Mouse (Mus musculus) forebrain, embryonic 12.5 days (tissue): ENCODE data around the gene Pawr. TPM values are rescaled to one million over a fixed set of nuclear protein-coding genes. Genes with fewer than 3 reads are reported as not detected.

Experiments
- ATAC-seq: fragments of 200-750 bp; cut with Nextera tagmentation; 2 replicates; pipeline ENCODE4 v1.8.0; 2017; ENCODE audit warnings: moderate TSS enrichment; ENCODE audit not compliant: low FRiP score
- H3K27ac ChIP-seq: fragments of 300-500 bp; sonication (generic); 2 replicates; pipeline ENCODE4 v1.5.1; 2016; ENCODE audit warnings: mild to moderate bottlenecking
- H3K27me3 ChIP-seq: fragments of 300-500 bp; sonication (generic); 2 replicates; pipeline ENCODE4 v1.6.1; 2016; ENCODE audit warnings: mild to moderate bottlenecking
- H3K36me3 ChIP-seq: fragments of 300-500 bp; sonication (generic); replicated peaks from 2 replicates; pipeline ENCODE4 v1.6.1; 2016; ENCODE audit warnings: mild to moderate bottlenecking
- H3K4me1 ChIP-seq: fragments of 300-500 bp; sonication (generic); 2 replicates; pipeline ENCODE4 v1.6.1; 2016
- H3K4me2 ChIP-seq: fragments of 300-500 bp; sonication (generic); 2 replicates; pipeline ENCODE4 v1.6.1; 2016; ENCODE audit warnings: mild to moderate bottlenecking, moderate library complexity
- H3K4me3 ChIP-seq: fragments of 300-500 bp; sonication (generic); replicated peaks from 2 replicates; pipeline ENCODE4 v1.5.1; 2016; ENCODE audit warnings: mild to moderate bottlenecking
- H3K9ac ChIP-seq: fragments of 300-500 bp; sonication (generic); 2 replicates; pipeline ENCODE4 v1.6.1; 2016; ENCODE audit warnings: mild to moderate bottlenecking
- H3K9me3 ChIP-seq: fragments of 300-500 bp; sonication (generic); 2 replicates; pipeline ENCODE4 v1.6.1; 2016
- WGBS: fragments of 180-500 bp; shearing (Covaris S2); methylation state at CpG from one replicate; pipeline ENCODE4 v1.1.7; 2016; 5-methylcytosine and 5-hydroxymethylcytosine counted together
- polyA plus RNA-seq: library from polyadenylated mRNA; unstranded; fragments of >200 nt; fragmentation: Nextera tagmentation; extraction: Ambion mirVana; gene quantifications from 2 replicates; pipeline ENCODE4 v1.2.1, GENCODE M21; 2016

Pawr gene
- polyA plus RNA-seq, 1 experiment from 2014 or later = 13.3 TPM

GRCm38 (mm10) chr10:108294766-108295165 is 37.2 kb upstream of the Pawr start:
- H3K9me3 ChIP-seq = no peaks in the 10 kb centered on the region
- no peaks in the 10 kb centered on the region for H3K36me3 ChIP-seq
- no peak overlapping the region for H3K9ac ChIP-seq
- H3K4me2 ChIP-seq = no peak overlapping the region
- H3K4me3 ChIP-seq = no peak overlapping the region
- no peak for ATAC-seq
- 83% methylated on average over 7 of the region's 7 CpGs for WGBS
- H3K27ac ChIP-seq = no peak overlapping the region
- H3K4me1 ChIP-seq = no peaks in the 10 kb centered on the region
- no peaks in the 10 kb centered on the region for H3K27me3 ChIP-seq

- H3K4me2 ChIP-seq = no peak overlapping the region
- no peaks in the 10 kb centered on the region for H3K4me1 ChIP-seq
- no peaks in the 10 kb centered on the region for H3K36me3 ChIP-seq
- H3K9ac ChIP-seq = no peak overlapping the region
- no peak for ATAC-seq
- no peaks in the 10 kb centered on the region for H3K9me3 ChIP-seq
- WGBS = 84% methylated on average over 7 of the region's 7 CpGs
- no peak overlapping the region for H3K27ac ChIP-seq
- no peaks in the 10 kb centered on the region for H3K27me3 ChIP-seq
- H3K4me3 ChIP-seq = no peak overlapping the region
Observed at GRCm38 (mm10) chr10:108296446-108296845, 35.5 kb upstream of the Pawr start.

GRCm38 (mm10) chr10:108298261-108298660 is 33.7 kb upstream of the Pawr start:
- Histone ChIP-seq H3K27me3 (no peaks in the 10 kb centered on the region), H3K4me3 (no peak overlapping the region), H3K9me3 (no peaks in the 10 kb centered on the region), H3K4me2 (no peak overlapping the region), H3K36me3 (no peaks in the 10 kb centered on the region), H3K9ac (no peak overlapping the region), H3K4me1 (no peaks in the 10 kb centered on the region), H3K27ac (no peak overlapping the region)
- ATAC-seq = no peak
- 96% methylated on average over 13 of the region's 13 CpGs for WGBS

- Histone ChIP-seq H3K27me3 (no peaks in the 10 kb centered on the region), H3K4me1 (no peaks in the 10 kb centered on the region), H3K4me3 (no peak overlapping the region), H3K36me3 (no peaks in the 10 kb centered on the region), H3K9me3 (no peaks in the 10 kb centered on the region), H3K27ac (no peak overlapping the region), H3K9ac (no peak overlapping the region), H3K4me2 (no peak overlapping the region)
- no peak for ATAC-seq
- WGBS = 83% methylated on average over 16 of the region's 17 CpGs
Observed at GRCm38 (mm10) chr10:108298841-108299545, 32.9 kb upstream of the Pawr start.

GRCm38 (mm10) chr10:108299828-108300227 is 32.1 kb upstream of the Pawr start:
- no peaks in the 10 kb centered on the region for H3K9me3 ChIP-seq
- WGBS = 83% methylated on average over 11 of the region's 11 CpGs
- no peak for ATAC-seq
- no peak overlapping the region for H3K4me2 ChIP-seq
- H3K36me3 ChIP-seq = no peaks in the 10 kb centered on the region
- H3K4me1 ChIP-seq = no peaks in the 10 kb centered on the region
- H3K9ac ChIP-seq = no peak overlapping the region
- no peak overlapping the region for H3K4me3 ChIP-seq
- no peaks in the 10 kb centered on the region for H3K27me3 ChIP-seq
- no peak overlapping the region for H3K27ac ChIP-seq

DNA sequence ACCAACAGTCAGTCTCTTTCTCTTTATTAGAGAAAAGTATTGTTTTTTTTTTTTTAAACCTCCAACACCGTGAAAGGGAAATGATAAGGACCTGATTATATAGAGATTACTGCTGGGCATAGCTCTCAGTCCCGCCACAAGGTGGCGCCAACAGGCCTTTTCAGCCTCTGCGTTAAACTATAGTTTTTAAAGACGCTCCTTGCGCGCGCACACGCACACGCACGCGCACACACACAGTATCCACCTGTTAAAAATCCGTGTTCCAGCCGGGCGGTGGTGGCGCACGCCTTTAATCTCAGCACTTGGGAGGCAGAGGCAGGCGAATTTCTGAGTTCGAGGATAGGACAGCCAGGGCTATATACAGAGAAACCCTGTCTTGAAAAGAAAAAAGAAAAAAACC is 31.1 kb upstream of the Pawr start:
- Histone ChIP-seq H3K9me3 (no peaks in the 10 kb centered on the region), H3K27ac (no peak overlapping the region), H3K27me3 (no peaks in the 10 kb centered on the region), H3K4me2 (peak overlapping the region; percentile 38), H3K36me3 (no peaks in the 10 kb centered on the region), H3K9ac (no peak overlapping the region), H3K4me3 (peak overlapping the region; percentile 14; the same call in 1 of the 2 replicates), H3K4me1 (no peaks in the 10 kb centered on the region)
- peak; percentile 68 for ATAC-seq
- WGBS = 14% methylated on average over 19 of the region's 19 CpGs

GRCm38 (mm10) chr10:108307772-108308171 is 24.1 kb upstream of the Pawr start:
- no peaks in the 10 kb centered on the region for H3K9me3 ChIP-seq
- H3K27me3 ChIP-seq = no peaks in the 10 kb centered on the region
- no peak overlapping the region for H3K4me2 ChIP-seq
- 70% methylated on average over 11 of the region's 11 CpGs for WGBS
- H3K9ac ChIP-seq = no peak overlapping the region
- H3K36me3 ChIP-seq = no peaks in the 10 kb centered on the region
- H3K4me1 ChIP-seq = no peaks in the 10 kb centered on the region
- H3K4me3 ChIP-seq = no peak overlapping the region
- no peak for ATAC-seq
- H3K27ac ChIP-seq = no peak overlapping the region

DNA sequence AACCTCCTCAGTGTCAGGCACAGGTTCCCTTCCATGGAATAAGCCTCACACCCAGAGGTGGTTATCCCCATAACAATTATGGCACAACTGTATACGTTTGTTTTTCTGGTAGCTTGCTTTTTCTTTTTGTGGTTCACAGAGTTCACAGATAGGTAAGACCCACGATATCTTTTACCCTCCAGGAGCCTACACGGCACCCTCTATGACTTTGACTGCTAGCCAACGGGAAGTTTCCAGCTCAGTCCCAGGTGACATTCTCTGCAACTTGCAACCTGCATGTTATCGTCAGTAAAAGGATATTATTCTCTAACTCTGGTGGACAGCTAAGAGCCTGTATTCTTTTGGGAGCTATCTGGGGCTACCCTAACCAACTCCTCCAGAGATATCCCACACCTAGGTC is 21.7 kb upstream of the Pawr start:
- 85% methylated on average over 5 of the region's 5 CpGs for WGBS

GRCm38 (mm10) chr10:108311396-108311795 is 20.5 kb upstream of the Pawr start:
- H3K27ac ChIP-seq = no peak overlapping the region
- WGBS = 85% methylated on average over 3 of the region's 3 CpGs
- no peak overlapping the region for H3K4me2 ChIP-seq
- H3K4me3 ChIP-seq = no peak overlapping the region
- no peaks in the 10 kb centered on the region for H3K27me3 ChIP-seq
- no peak for ATAC-seq
- no peaks in the 10 kb centered on the region for H3K4me1 ChIP-seq
- H3K36me3 ChIP-seq = no peaks in the 10 kb centered on the region
- no peak overlapping the region for H3K9ac ChIP-seq
- H3K9me3 ChIP-seq = no peaks in the 10 kb centered on the region

More for the DNA sequence above, 21.7 kb upstream of the Pawr start:
- Histone ChIP-seq H3K9me3 (no peaks in the 10 kb centered on the region), H3K9ac (no peak overlapping the region), H3K27ac (no peak overlapping the region), H3K4me1 (no peaks in the 10 kb centered on the region), H3K4me3 (no peak overlapping the region), H3K36me3 (no peaks in the 10 kb centered on the region), H3K27me3 (no peaks in the 10 kb centered on the region), H3K4me2 (no peak overlapping the region)
- ATAC-seq = no peak

GRCm38 (mm10) chr10:108313845-108314244 is 18.1 kb upstream of the Pawr start:
- no peaks in the 10 kb centered on the region for H3K9me3 ChIP-seq
- H3K4me1 ChIP-seq = no peaks in the 10 kb centered on the region
- H3K36me3 ChIP-seq = no peaks in the 10 kb centered on the region
- H3K27me3 ChIP-seq = no peaks in the 10 kb centered on the region
- no peak for ATAC-seq
- no peak overlapping the region for H3K4me3 ChIP-seq
- 76% methylated on average over 6 of the region's 6 CpGs for WGBS
- no peak overlapping the region for H3K9ac ChIP-seq
- H3K27ac ChIP-seq = no peak overlapping the region
- H3K4me2 ChIP-seq = no peak overlapping the region

- 90% methylated on average over 8 of the region's 8 CpGs for WGBS
- Histone ChIP-seq H3K27me3 (no peaks in the 10 kb centered on the region), H3K4me3 (no peak overlapping the region), H3K27ac (no peak overlapping the region), H3K9ac (no peak overlapping the region), H3K4me1 (no peaks in the 10 kb centered on the region), H3K4me2 (no peak overlapping the region), H3K9me3 (no peaks in the 10 kb centered on the region), H3K36me3 (no peaks in the 10 kb centered on the region)
- no peak for ATAC-seq
Observed at GRCm38 (mm10) chr10:108314396-108314795, 17.5 kb upstream of the Pawr start.

DNA sequence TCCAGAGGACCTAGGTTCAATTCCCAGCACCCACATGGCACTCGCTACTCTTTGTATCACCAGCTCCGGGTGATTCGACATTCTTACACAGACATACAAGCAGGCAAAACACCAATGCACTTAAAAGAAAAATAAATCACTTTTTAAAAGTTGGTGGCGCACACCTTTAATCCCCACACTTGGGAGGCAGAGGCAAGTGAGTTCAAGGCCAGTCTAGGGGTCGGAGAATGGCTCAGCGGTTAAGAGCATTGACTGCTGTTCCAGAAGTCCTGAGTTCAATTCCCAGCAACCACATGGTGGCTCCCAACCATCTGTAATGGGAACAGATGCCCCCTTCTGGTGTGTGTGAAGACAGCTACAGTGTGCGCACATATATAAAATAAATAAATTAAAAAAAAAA is 16.7 kb upstream of the Pawr start:
- 97% methylated on average over 7 of the region's 7 CpGs for WGBS
- Histone ChIP-seq H3K4me1 (no peaks in the 10 kb centered on the region), H3K9ac (no peak overlapping the region), H3K27me3 (no peaks in the 10 kb centered on the region), H3K4me3 (no peak overlapping the region), H3K27ac (no peak overlapping the region), H3K36me3 (no peaks in the 10 kb centered on the region), H3K4me2 (no peak overlapping the region), H3K9me3 (no peaks in the 10 kb centered on the region)
- no peak for ATAC-seq

- ATAC-seq = no peak
- no peak overlapping the region for H3K4me2 ChIP-seq
- WGBS = 89% methylated on average over 7 of the region's 7 CpGs
Observed at GRCm38 (mm10) chr10:108328356-108328755, 3.6 kb upstream of the Pawr start.

More at GRCm38 (mm10) chr10:108328356-108328755, 3.6 kb upstream of the Pawr start:
- no peak overlapping the region for H3K9ac ChIP-seq
- peaks cover 18% of the 10 kb centered on the region for H3K27me3 ChIP-seq
- H3K27ac ChIP-seq = no peak overlapping the region
- H3K36me3 ChIP-seq = no peaks in the 10 kb centered on the region
- peaks cover 6% of the 10 kb centered on the region for H3K4me1 ChIP-seq
- no peaks in the 10 kb centered on the region for H3K9me3 ChIP-seq
- H3K4me3 ChIP-seq = no peak overlapping the region
